Mouse (Mus musculus) limb, embryonic 15.5 days (tissue): Measurements from ENCODE around the gene Spc25. TPM values are rescaled to one million over a fixed set of nuclear protein-coding genes. Genes with fewer than 3 reads are reported as not detected.
A peak's percentile ranks its signal among the peaks of the same experiment; 100 is the strongest.

Source experiments
- ATAC-seq: fragments of 200-750 bp; cut with Nextera tagmentation; 2 replicates; pipeline ENCODE4 v1.8.0; 2017; ENCODE audit warnings: low read depth, moderate TSS enrichment; ENCODE audit not compliant: insufficient number of reproducible peaks, low FRiP score, low TSS enrichment
- H3K27ac ChIP-seq: fragments of 300-500 bp; sonication (generic); 2 replicates; pipeline ENCODE4 v1.5.1; 2015; ENCODE audit warnings: moderate library complexity, mild to moderate bottlenecking, inconsistent platforms
- H3K27me3 ChIP-seq: fragments of 300-500 bp; sonication (generic); 2 replicates; pipeline ENCODE4 v1.6.1; 2015; ENCODE audit warnings: inconsistent platforms
- H3K36me3 ChIP-seq: fragments of 300-500 bp; sonication (generic); 2 replicates; pipeline ENCODE4 v1.6.1; 2015; ENCODE audit warnings: inconsistent platforms
- H3K4me1 ChIP-seq: fragments of 300-500 bp; sonication (generic); 2 replicates; pipeline ENCODE4 v1.6.1; 2015; ENCODE audit warnings: inconsistent platforms
- H3K4me2 ChIP-seq: fragments of 300-500 bp; sonication (generic); 2 replicates; pipeline ENCODE4 v1.6.1; 2015; ENCODE audit warnings: mild to moderate bottlenecking, inconsistent platforms
- H3K4me3 ChIP-seq: fragments of 300-500 bp; sonication (generic); 2 replicates; pipeline ENCODE4 v1.5.1; 2015; ENCODE audit warnings: mild to moderate bottlenecking, inconsistent platforms
- H3K9ac ChIP-seq: fragments of 300-500 bp; sonication (generic); 2 replicates; pipeline ENCODE4 v1.6.1; 2015; ENCODE audit warnings: inconsistent platforms
- H3K9me3 ChIP-seq: fragments of 300-500 bp; sonication (generic); 2 replicates; pipeline ENCODE4 v1.6.1; 2016; ENCODE audit warnings: inconsistent platforms
- WGBS: fragments of 180-500 bp; shearing (Covaris S2); methylation state at CpG from one replicate; pipeline ENCODE4 v1.1.7; 2015; 5-methylcytosine and 5-hydroxymethylcytosine counted together
- polyA plus RNA-seq: library from polyadenylated mRNA; unstranded; fragments of >200 nt; fragmentation: Nextera tagmentation; extraction: Ambion mirVana; gene quantifications from 2 replicates; pipeline ENCODE4 v1.2.1, GENCODE M21; 2015

The Spc25 gene
- polyA plus RNA-seq, 1 experiment from 2014 or later: 132 TPM

DNA sequence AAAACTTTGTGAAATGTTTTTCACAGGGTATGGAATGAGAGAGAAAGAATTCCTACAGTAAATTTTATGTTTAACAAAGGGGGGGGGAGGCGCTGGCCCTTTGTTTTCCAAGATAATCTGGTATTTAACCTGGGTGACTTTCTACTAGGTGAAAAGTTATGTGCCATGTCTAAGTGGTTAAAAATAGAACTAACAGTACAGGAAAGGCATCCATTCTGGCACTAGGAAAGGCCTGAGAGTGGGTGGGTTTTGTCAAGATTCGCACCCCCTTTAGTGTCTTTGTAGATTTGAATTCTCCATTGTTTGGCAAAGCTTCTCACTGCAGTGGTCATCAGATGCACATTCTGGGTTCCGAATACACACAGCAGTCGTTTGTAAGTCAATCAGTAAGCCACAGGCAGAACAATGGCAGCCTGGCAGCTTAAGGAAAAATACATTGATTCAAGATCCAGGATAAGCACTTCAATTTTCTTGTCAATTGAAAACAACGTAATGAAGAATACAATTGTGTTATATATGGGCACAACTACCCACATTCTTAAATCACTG is 15.9 kb upstream of the Spc25 start:
- H3K9me3 ChIP-seq: no peaks in the 10 kb centered on the region
- no peak overlapping the region for H3K4me3 ChIP-seq
- no peaks in the 10 kb centered on the region for H3K4me1 ChIP-seq
- H3K4me2 ChIP-seq: no peak overlapping the region
- ATAC-seq: no peak
- H3K9ac ChIP-seq: no peak overlapping the region
- WGBS: 72% methylated on average over 5 of the region's 5 CpGs
- H3K27ac ChIP-seq: no peak overlapping the region
- H3K27me3 ChIP-seq: no peaks in the 10 kb centered on the region
- no peaks in the 10 kb centered on the region for H3K36me3 ChIP-seq

GRCm38 (mm10) chr2:69215242-69215641 is 9.2 kb upstream of the Spc25 start:
- Histone ChIP-seq H3K9me3 (no peaks in the 10 kb centered on the region), H3K36me3 (no peaks in the 10 kb centered on the region), H3K27ac (no peak overlapping the region), H3K4me1 (no peaks in the 10 kb centered on the region), H3K4me2 (no peak overlapping the region), H3K4me3 (no peak overlapping the region), H3K27me3 (no peaks in the 10 kb centered on the region), H3K9ac (no peak overlapping the region)
- WGBS: 64% methylated on average over 7 of the region's 7 CpGs
- ATAC-seq: no peak

- 59% methylated on average over 10 of the region's 10 CpGs for WGBS
- Histone ChIP-seq H3K36me3 (no peaks in the 10 kb centered on the region), H3K27ac (no peak overlapping the region), H3K27me3 (no peaks in the 10 kb centered on the region), H3K9me3 (no peaks in the 10 kb centered on the region), H3K9ac (no peak overlapping the region), H3K4me1 (no peaks in the 10 kb centered on the region), H3K4me3 (no peak overlapping the region), H3K4me2 (no peak overlapping the region)
- ATAC-seq: no peak
These were observed 6.7 kb upstream of the Spc25 start for GRCm38 (mm10) chr2:69212652-69213051.

GRCm38 (mm10) chr2:69210773-69211172 is 4.8 kb upstream of the Spc25 start, which contains the start of gene G6pc2:
Gene G6pc2, plus strand, starts transcription at chr2:69211073.
- no peak within 1 kb of the TSS for H3K4me2 ChIP-seq
- H3K4me1 ChIP-seq: no peaks in the 10 kb centered on the region
- no peaks in the 10 kb centered on the region for H3K36me3 ChIP-seq
- no peak for ATAC-seq
- no peak within 1 kb of the TSS for H3K27ac ChIP-seq
- H3K9ac ChIP-seq: no peak within 1 kb of the TSS
- H3K27me3 ChIP-seq: no peaks in the 10 kb centered on the region
- WGBS: 69% methylated on average over 7 of the region's 7 CpGs
- H3K4me3 ChIP-seq: no peak within 1 kb of the TSS
- no peaks in the 10 kb centered on the region for H3K9me3 ChIP-seq

DNA sequence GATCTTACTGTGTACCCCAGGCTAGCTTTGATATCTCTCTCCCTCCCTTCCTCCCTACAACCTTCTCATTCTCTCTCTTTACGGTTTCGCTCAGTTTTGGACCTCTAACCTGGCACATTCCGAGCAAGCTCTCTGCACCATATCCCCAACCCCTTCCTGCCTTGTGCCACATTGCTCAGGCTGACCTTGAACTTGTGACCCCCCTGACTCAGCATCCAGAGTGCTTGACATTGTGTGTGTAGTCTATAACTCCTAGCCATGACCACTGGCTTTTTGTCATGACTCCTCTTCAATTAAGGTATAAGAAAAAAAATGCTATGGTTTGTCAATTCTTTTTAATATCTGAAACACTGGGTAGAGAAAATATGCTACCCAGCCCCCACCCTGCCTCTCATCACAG is 3.7 kb upstream of the Spc25 start:
- Histone ChIP-seq H3K27me3 (no peaks in the 10 kb centered on the region), H3K4me3 (no peak overlapping the region), H3K27ac (no peak overlapping the region), H3K9ac (no peak overlapping the region), H3K4me2 (no peak overlapping the region), H3K9me3 (no peaks in the 10 kb centered on the region), H3K36me3 (no peaks in the 10 kb centered on the region), H3K4me1 (peaks cover 9% of the 10 kb centered on the region)
- ATAC-seq: no peak
- 88% methylated on average over 3 of the region's 3 CpGs for WGBS

GRCm38 (mm10) chr2:69206523-69206922 is 529 bp upstream of the Spc25 start:
- Histone ChIP-seq H3K9me3 (no peaks in the 10 kb centered on the region), H3K4me1 (peaks cover 9% of the 10 kb centered on the region), H3K27me3 (no peaks in the 10 kb centered on the region), H3K4me2 (peak overlapping the region; percentile 42), H3K36me3 (peaks cover 9% of the 10 kb centered on the region), H3K4me3 (peak overlapping the region; percentile 67), H3K27ac (no peak overlapping the region), H3K9ac (no peak overlapping the region)
- 20% methylated on average over 7 of the region's 7 CpGs for whole genome bisulfite sequencing
- no peak for ATAC-seq

DNA sequence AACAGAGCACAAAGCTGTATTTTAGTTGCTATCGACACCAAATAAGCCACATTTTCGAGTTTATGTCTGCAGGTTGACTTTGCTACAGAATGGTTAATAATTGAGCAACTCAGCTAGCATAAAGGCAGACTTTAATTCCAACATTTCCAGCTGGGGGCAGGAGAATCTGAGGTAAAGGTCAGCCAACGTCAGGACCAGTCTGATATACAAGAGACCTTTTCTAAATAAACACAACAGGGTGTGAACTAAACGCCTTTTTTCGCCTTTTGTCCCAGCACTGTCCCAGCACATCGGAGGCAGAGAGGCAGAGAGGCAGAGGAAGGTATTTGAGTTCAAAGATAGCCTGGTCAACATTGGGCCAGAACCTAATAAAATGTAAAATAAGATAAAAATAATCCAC is 809 bp downstream of the Spc25 start:
- no peak for ATAC-seq
- H3K4me2 ChIP-seq: peak overlapping the region; percentile 68
- no peak overlapping the region for H3K27ac ChIP-seq
- H3K9me3 ChIP-seq: no peaks in the 10 kb centered on the region
- H3K4me3 ChIP-seq: peak overlapping the region; percentile 67
- H3K27me3 ChIP-seq: no peaks in the 10 kb centered on the region
- H3K36me3 ChIP-seq: peaks cover 17% of the 10 kb centered on the region
- peak overlapping the region; percentile 67 for H3K9ac ChIP-seq
- WGBS: 19% methylated on average over 6 of the region's 6 CpGs
- H3K4me1 ChIP-seq: peaks cover 9% of the 10 kb centered on the region

DNA sequence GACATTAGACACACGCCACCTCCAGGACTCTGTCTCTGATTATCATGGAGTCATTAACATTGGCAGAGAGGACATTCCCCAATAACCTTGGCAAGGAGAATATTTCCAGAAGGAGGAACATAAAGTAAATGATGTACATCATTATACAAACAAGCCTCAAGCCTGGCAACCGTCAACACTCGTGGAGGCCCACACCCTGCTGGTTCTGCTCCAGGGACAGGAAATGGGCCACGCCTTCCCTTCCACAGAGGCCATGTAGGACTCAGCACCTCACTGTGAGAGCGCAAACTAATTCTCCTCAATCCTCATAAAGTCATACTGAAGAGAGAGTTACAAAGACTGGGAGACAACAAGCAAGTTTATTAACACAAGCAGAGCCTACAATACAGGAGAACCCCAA is 12.4 kb downstream of the Spc25 start:
- 77% methylated on average over 5 of the region's 5 CpGs for WGBS
- no peak for ATAC-seq

GRCm38 (mm10) chr2:69191059-69191458 is 14.9 kb downstream of the Spc25 start:
- H3K36me3 ChIP-seq: peaks cover 19% of the 10 kb centered on the region
- H3K27ac ChIP-seq: no peak overlapping the region
- ATAC-seq: no peak
- H3K4me1 ChIP-seq: no peaks in the 10 kb centered on the region
- WGBS: 82% methylated on average over 5 of the region's 5 CpGs
- no peak overlapping the region for H3K4me2 ChIP-seq
- no peak overlapping the region for H3K4me3 ChIP-seq
- no peak overlapping the region for H3K9ac ChIP-seq
- no peaks in the 10 kb centered on the region for H3K9me3 ChIP-seq
- no peaks in the 10 kb centered on the region for H3K27me3 ChIP-seq

More for the DNA sequence above, 12.4 kb downstream of the Spc25 start:
- Histone ChIP-seq H3K36me3 (peaks cover 27% of the 10 kb centered on the region), H3K4me2 (no peak overlapping the region), H3K9ac (no peak overlapping the region), H3K4me3 (no peak overlapping the region), H3K27me3 (no peaks in the 10 kb centered on the region), H3K4me1 (no peaks in the 10 kb centered on the region), H3K27ac (no peak overlapping the region), H3K9me3 (no peaks in the 10 kb centered on the region)

- Histone ChIP-seq H3K9ac (no peak overlapping the region), H3K36me3 (peaks cover 14% of the 10 kb centered on the region), H3K9me3 (no peaks in the 10 kb centered on the region), H3K4me3 (no peak overlapping the region), H3K4me1 (no peaks in the 10 kb centered on the region), H3K4me2 (no peak overlapping the region), H3K27me3 (no peaks in the 10 kb centered on the region), H3K27ac (no peak overlapping the region)
- ATAC-seq: no peak
- 67% methylated on average over 4 of the region's 4 CpGs for WGBS
These were observed 16.8 kb downstream of the Spc25 start for GRCm38 (mm10) chr2:69189222-69189621.

- H3K27me3 ChIP-seq: no peaks in the 10 kb centered on the region
- no peaks in the 10 kb centered on the region for H3K9me3 ChIP-seq
- no peak overlapping the region for H3K4me2 ChIP-seq
- H3K9ac ChIP-seq: no peak overlapping the region
- H3K4me1 ChIP-seq: no peaks in the 10 kb centered on the region
- WGBS: 91% methylated on average over 6 of the region's 6 CpGs
- H3K27ac ChIP-seq: no peak overlapping the region
- H3K36me3 ChIP-seq: peaks cover 9% of the 10 kb centered on the region
- no peak for ATAC-seq
- no peak overlapping the region for H3K4me3 ChIP-seq
These were observed 17.3 kb downstream of the Spc25 start for GRCm38 (mm10) chr2:69188732-69189131.

DNA sequence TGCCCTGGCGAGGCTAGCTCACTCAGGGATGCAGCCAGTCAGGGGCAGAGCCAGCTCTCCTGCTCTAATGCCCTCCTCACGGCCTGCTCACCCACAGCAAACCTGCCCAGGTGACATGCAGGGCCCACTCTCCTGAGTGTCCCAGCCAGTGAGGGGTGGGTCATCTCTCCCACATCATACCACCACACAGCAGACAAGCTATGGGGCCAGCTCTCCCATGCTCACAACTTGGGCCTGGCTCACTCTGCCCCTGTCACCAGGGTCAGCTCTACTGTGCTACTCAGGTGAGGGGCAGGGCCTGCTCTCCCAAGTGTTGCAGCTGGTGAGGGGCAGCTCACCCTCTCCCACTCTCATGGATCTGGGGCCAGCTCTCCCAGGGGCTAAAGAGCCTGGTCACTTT is 18.0 kb downstream of the Spc25 start:
- 79% methylated on average over 2 of the region's 2 CpGs for WGBS
- ATAC-seq: no peak
- Histone ChIP-seq H3K27me3 (no peaks in the 10 kb centered on the region), H3K4me1 (no peaks in the 10 kb centered on the region), H3K36me3 (peaks cover 2% of the 10 kb centered on the region; the same call in 1 of the 2 replicates), H3K4me3 (no peak overlapping the region), H3K9ac (no peak overlapping the region), H3K27ac (no peak overlapping the region), H3K9me3 (no peaks in the 10 kb centered on the region), H3K4me2 (no peak overlapping the region)

- H3K9ac ChIP-seq: no peak overlapping the region
- 81% methylated on average over 4 of the region's 4 CpGs for WGBS
- ATAC-seq: no peak
- H3K4me1 ChIP-seq: no peaks in the 10 kb centered on the region
- H3K36me3 ChIP-seq: no peaks in the 10 kb centered on the region
- no peak overlapping the region for H3K4me3 ChIP-seq
- no peaks in the 10 kb centered on the region for H3K9me3 ChIP-seq
- H3K4me2 ChIP-seq: no peak overlapping the region
- no peak overlapping the region for H3K27ac ChIP-seq
- H3K27me3 ChIP-seq: no peaks in the 10 kb centered on the region
These were observed 26.3 kb downstream of the Spc25 start for GRCm38 (mm10) chr2:69179721-69180120.
